Mouse (Mus musculus) embryonic fibroblast, embryonic 13.5 days (primary cell): ENCODE results near the gene Sphk2.

Experiments
- CTCF ChIP-seq: IDR thresholded peaks from 2 replicates; pipeline ENCODE4 v1.5.1; 2011; ENCODE audit warnings: mild to moderate bottlenecking, control low read depth, low read length, moderate library complexity, borderline replicate concordance; ENCODE audit not compliant: insufficient read depth
- POLR2A ChIP-seq: IDR thresholded peaks from 2 replicates; pipeline ENCODE4 v1.6.1; 2011; ENCODE audit warnings: low read depth, mild to moderate bottlenecking, control low read depth, low read length, moderate library complexity

GRCm38 (mm10) chr7:45714630-45715089 is 3.1 kb downstream of the Sphk2 start:
- no peak for TF ChIP-seq POLR2A
- no peak for TF ChIP-seq CTCF
